Mouse (Mus musculus): ENCODE data around the gene St3gal2. TPM values are rescaled to one million over a fixed set of nuclear protein-coding genes. Genes with fewer than 3 reads are reported as not detected.
"Not testable (repeated sequence)": the region's sequence is repeated elsewhere in the genome, so short reads cannot be mapped to it uniquely, and the experiment has no call there.

Gene St3gal2
- polyA plus RNA-seq, 2 experiments = 9.6 to 11.7 TPM

DNA sequence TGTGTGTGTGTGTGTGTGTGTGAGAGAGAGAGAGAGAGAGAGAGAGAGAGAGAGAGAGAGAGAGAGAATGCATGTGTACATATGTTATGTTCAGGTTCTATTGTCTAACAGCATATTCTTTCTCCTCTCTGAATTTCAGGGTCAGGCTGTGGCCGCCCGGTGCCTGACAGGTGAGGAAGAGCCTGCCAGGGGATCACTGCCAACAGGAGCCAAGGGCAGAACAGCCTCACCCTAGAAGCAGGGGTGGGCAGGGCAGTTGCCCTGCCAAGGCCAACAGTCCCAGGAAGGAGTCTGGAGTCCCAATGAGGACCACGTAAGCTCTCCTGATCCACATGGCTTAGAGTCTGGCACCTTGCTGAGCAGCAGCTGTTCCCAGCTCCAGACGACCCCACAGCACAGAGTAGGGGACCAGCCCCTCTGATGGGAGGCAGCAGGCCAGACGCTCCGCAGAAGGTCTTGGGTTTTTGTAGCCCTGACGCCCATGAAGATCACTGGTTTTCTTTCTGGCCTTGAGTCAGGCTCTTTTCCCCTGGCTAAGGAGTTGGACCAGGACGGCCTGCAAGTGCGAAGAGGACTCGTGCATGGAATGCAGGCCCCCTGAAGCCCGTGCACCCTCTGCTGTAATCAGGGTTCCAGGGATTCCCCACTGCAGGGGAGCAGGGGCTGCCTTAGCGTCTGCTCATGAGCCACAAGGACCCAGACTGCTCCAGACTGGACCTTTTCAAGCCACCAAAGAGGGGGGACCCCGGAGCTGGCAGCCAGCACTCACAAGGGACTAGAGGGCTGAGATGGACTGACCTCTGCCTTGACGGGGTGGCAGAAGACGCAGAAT is 37.1 kb downstream of the St3gal2 start:
- TF ChIP-seq EP300 (IDR thresholded peaks at IDR 0.05; ENCODE audit: low read depth) (no peak), CTCF (IDR thresholded peaks at IDR 0.05; ENCODE audit: low read depth) (no peak)
- Histone ChIP-seq H3K4me3 (ENCODE audit: insufficient read depth in 1 of 2, low read depth in 2 of 2, low read length in 2 of 2) (no peak overlapping the region), H3K9me3 (ENCODE audit: control insufficient read depth, low read length) (no peaks in the 10 kb centered on the region), H3K4me1 (replicated peaks; ENCODE audit: control insufficient read depth in 2 of 2, insufficient read depth in 2 of 2, low read length in 1 of 2) (no peaks in the 10 kb centered on the region), H3K36me3 (replicated peaks; ENCODE audit: control insufficient read depth, insufficient read depth, low read depth) (peaks cover 31% of the 10 kb centered on the region), H3K9ac (replicated peaks) (no peak overlapping the region), H3K27me3 (ENCODE audit: control insufficient read depth, insufficient read depth, low read length) (no peaks in the 10 kb centered on the region), H3K4me2 (ENCODE audit: low read depth) (no peak overlapping the region), H3K27ac (no peak overlapping the region)
- WGBS (ENCODE audit: insufficient replicate concordance) = 87% methylated on average over 15 of the region's 15 CpGs
- DNase-seq (ENCODE audit: low read depth in 3 of 3, low spot score in 3 of 3) (no peak), ATAC-seq (ENCODE audit: insufficient read depth) (no peak)

DNA sequence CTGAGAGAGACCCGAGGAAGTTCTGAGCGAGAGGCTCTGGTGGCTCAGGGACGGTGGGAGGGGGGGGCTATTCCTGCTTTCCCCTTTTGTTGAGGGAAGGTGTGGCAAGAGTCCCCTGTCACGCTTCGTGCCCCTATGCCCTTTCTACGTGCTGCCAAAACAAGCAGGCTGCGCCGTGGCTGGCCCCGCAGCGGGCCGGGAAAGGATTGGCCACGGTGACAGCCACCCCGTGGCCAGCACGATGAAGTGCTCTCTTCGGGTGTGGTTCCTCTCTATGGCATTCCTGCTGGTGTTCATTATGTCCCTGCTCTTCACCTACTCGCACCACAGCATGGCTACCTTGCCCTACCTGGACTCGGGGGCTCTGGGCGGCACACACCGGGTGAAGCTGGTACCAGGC is 37.7 kb downstream of the St3gal2 start:
- no peak overlapping the region for H3K9ac ChIP-seq (replicated peaks)
- ATAC-seq (ENCODE audit: insufficient read depth) (no peak), DNase-seq (ENCODE audit: low read depth in 3 of 3, low spot score in 3 of 3) (no peak)
- H3K36me3 ChIP-seq (replicated peaks; ENCODE audit: control insufficient read depth, insufficient read depth, low read depth) = peaks cover 34% of the 10 kb centered on the region
- no peak overlapping the region for H3K27ac ChIP-seq
- H3K9me3 ChIP-seq (ENCODE audit: control insufficient read depth, low read length) = no peaks in the 10 kb centered on the region
- no peaks in the 10 kb centered on the region for H3K4me1 ChIP-seq (replicated peaks; ENCODE audit: control insufficient read depth in 2 of 2, insufficient read depth in 2 of 2, low read length in 1 of 2)
- 89% methylated on average over 19 of the region's 19 CpGs for WGBS (ENCODE audit: insufficient replicate concordance)
- no peak for TF ChIP-seq CTCF (IDR thresholded peaks at IDR 0.05; ENCODE audit: low read depth)
- no peak for TF ChIP-seq EP300 (IDR thresholded peaks at IDR 0.05; ENCODE audit: low read depth)
- H3K4me2 ChIP-seq (ENCODE audit: low read depth) = no peak overlapping the region
- no peaks in the 10 kb centered on the region for H3K27me3 ChIP-seq (ENCODE audit: control insufficient read depth, insufficient read depth, low read length)
- H3K4me3 ChIP-seq (ENCODE audit: insufficient read depth in 1 of 2, low read depth in 2 of 2, low read length in 2 of 2) = no peak overlapping the region

GRCm38 (mm10) chr8:110958135-110958534 is 38.4 kb downstream of the St3gal2 start:
- Histone ChIP-seq H3K27ac (no peak overlapping the region), H3K4me3 (ENCODE audit: insufficient read depth in 1 of 2, low read depth in 2 of 2, low read length in 2 of 2) (no peak overlapping the region), H3K9me3 (ENCODE audit: control insufficient read depth, low read length) (no peaks in the 10 kb centered on the region), H3K36me3 (replicated peaks; ENCODE audit: control insufficient read depth, insufficient read depth, low read depth) (peaks cover 37% of the 10 kb centered on the region), H3K9ac (replicated peaks) (no peak overlapping the region), H3K27me3 (ENCODE audit: control insufficient read depth, insufficient read depth, low read length) (no peaks in the 10 kb centered on the region), H3K4me1 (replicated peaks; ENCODE audit: control insufficient read depth in 2 of 2, insufficient read depth in 2 of 2, low read length in 1 of 2) (no peaks in the 10 kb centered on the region), H3K4me2 (ENCODE audit: low read depth) (no peak overlapping the region)
- no peak for TF ChIP-seq EP300 (IDR thresholded peaks at IDR 0.05; ENCODE audit: low read depth)
- no peak for TF ChIP-seq CTCF (IDR thresholded peaks at IDR 0.05; ENCODE audit: low read depth)
- no peak for DNase-seq (ENCODE audit: low read depth in 3 of 3, low spot score in 3 of 3)
- ATAC-seq (ENCODE audit: insufficient read depth) = no peak
- 83% methylated on average over 5 of the region's 5 CpGs for WGBS (ENCODE audit: insufficient replicate concordance)

GRCm38 (mm10) chr8:110958553-110958952 is 38.8 kb downstream of the St3gal2 start:
- not testable (repeated sequence) for H3K4me2 ChIP-seq (ENCODE audit: low read depth); DNase-seq (ENCODE audit: low read depth in 3 of 3, low spot score in 3 of 3); H3K9me3 ChIP-seq (ENCODE audit: control insufficient read depth, low read length); H3K27ac ChIP-seq; H3K4me3 ChIP-seq (ENCODE audit: insufficient read depth in 1 of 2, low read depth in 2 of 2, low read length in 2 of 2); H3K9ac ChIP-seq (replicated peaks); H3K4me1 ChIP-seq (replicated peaks; ENCODE audit: control insufficient read depth in 2 of 2, insufficient read depth in 2 of 2, low read length in 1 of 2); H3K27me3 ChIP-seq (ENCODE audit: control insufficient read depth, insufficient read depth, low read length); ATAC-seq (ENCODE audit: insufficient read depth)
- peak; percentile 38; the same call in 1 of the 2 replicates for TF ChIP-seq CTCF (IDR thresholded peaks at IDR 0.05; ENCODE audit: low read depth)
- 88% methylated on average over 7 of the region's 7 CpGs for WGBS (ENCODE audit: insufficient replicate concordance)
- H3K36me3 ChIP-seq (replicated peaks; ENCODE audit: control insufficient read depth, insufficient read depth, low read depth) = peaks cover 37% of the 10 kb centered on the region

- Histone ChIP-seq H3K4me3 (ENCODE audit: insufficient read depth in 1 of 2, low read depth in 2 of 2, low read length in 2 of 2) (no peak overlapping the region), H3K4me1 (replicated peaks; ENCODE audit: control insufficient read depth in 2 of 2, insufficient read depth in 2 of 2, low read length in 1 of 2) (no peaks in the 10 kb centered on the region), H3K27me3 (ENCODE audit: control insufficient read depth, insufficient read depth, low read length) (no peaks in the 10 kb centered on the region), H3K4me2 (ENCODE audit: low read depth) (no peak overlapping the region), H3K27ac (no peak overlapping the region), H3K9me3 (ENCODE audit: control insufficient read depth, low read length) (no peaks in the 10 kb centered on the region), H3K9ac (replicated peaks) (no peak overlapping the region), H3K36me3 (replicated peaks; ENCODE audit: control insufficient read depth, insufficient read depth, low read depth) (peaks cover 37% of the 10 kb centered on the region)
- DNase-seq (ENCODE audit: low read depth in 3 of 3, low spot score in 3 of 3) (no peak), ATAC-seq (ENCODE audit: insufficient read depth) (no peak)
- TF ChIP-seq CTCF (IDR thresholded peaks at IDR 0.05; ENCODE audit: low read depth) (no peak), EP300 (IDR thresholded peaks at IDR 0.05; ENCODE audit: low read depth) (no peak)
- whole genome bisulfite sequencing (ENCODE audit: insufficient replicate concordance) = 89% methylated on average over 12 of the region's 12 CpGs
Observed at GRCm38 (mm10) chr8:110959071-110959780, 39.5 kb downstream of the St3gal2 start.

Data from liver, embryonic 14.5 days (tissue).